Mouse (Mus musculus) liver, adult 2 months (tissue): ENCODE measurements around the gene Trip12.

ENCODE experiments used
- CTCF ChIP-seq: fragments of 200-500 bp; IDR thresholded peaks from 2 replicates; pipeline ENCODE4 v1.5.1; 2011; ENCODE audit warnings: low read depth, low read length, control low read depth
- POLR2A ChIP-seq: fragments of 200-500 bp; IDR thresholded peaks from 2 replicates; pipeline ENCODE4 v1.6.1; 2011; ENCODE audit warnings: low read length, control low read depth; ENCODE audit not compliant: insufficient read depth; ENCODE audit errors: extremely low read depth

DNA sequence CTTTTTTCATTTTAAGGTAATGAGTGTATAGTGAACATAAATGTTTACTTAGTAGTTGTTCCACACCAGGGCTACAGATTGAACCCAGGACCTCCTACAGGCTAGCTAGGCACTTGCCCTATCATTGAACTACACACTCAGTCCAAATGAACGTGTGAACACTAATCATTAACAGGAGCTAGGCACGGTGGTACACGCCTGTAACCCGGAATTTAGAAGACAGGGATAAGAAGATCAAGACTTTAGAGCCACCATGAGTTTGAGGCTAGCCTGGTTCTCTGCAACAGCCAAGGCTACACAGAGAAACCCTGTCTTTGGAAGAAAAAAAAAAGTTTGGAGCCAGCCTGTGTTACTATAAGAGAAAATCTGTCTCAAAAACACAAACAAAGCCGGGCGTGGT is 19.3 kb upstream of the Trip12 start:
- TF ChIP-seq POLR2A (no peak), CTCF (no peak)
